Mouse (Mus musculus): ENCODE results near the gene Ipo9. TPM values are rescaled to one million over a fixed set of nuclear protein-coding genes. Genes with fewer than 3 reads are reported as not detected.

Ipo9 gene
- polyA plus RNA-seq, 1 experiment from 2014 or later, result 80.2 TPM

DNA sequence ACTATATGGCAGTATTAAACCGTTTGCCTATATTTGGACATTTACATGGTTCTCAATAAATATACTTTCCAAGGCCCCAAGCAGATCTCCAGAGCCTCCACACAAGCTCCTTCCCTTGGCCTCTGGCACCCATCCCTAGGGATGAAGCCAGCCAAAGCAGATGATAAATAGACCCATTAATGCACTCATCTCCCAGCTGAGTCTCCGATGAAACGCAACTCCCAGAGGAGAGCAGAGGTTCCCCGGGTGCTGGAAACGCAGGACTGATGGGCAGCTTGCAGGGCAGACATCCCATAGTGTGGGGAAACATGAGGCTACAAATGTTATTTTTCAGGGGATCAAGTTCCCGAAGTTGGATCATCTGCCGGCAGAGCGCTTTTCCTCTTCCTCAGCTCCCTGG is 88.4 kb downstream of the Ipo9 start:
- ATAC-seq (ENCODE audit: extremely low read depth, insufficient number of reproducible peaks, low FRiP score, low TSS enrichment), result no peak
- Histone ChIP-seq H3K4me3 (no peak overlapping the region), H3K4me1 (peaks cover 3% of the 10 kb centered on the region), H3K27ac (replicated peaks) (no peak overlapping the region), H3K4me2 (no peak overlapping the region), H3K9ac (no peak overlapping the region), H3K27me3 (replicated peaks) (peaks cover 8% of the 10 kb centered on the region; the same call in 1 of the 2 replicates), H3K9me3 (no peaks in the 10 kb centered on the region), H3K36me3 (no peaks in the 10 kb centered on the region)
- WGBS, result 76% methylated on average over 8 of the region's 8 CpGs

Small RNA genes lying within 50 kb of the gene (microRNA-seq; reads per million reads assigned to microRNA genes)
- 8.6 reads per million, percentile 24 among the genes with 10 or more reads in this experiment for gene Mir1231

Other genes starting within 250 kb of the Ipo9 start
- gene Elf3, start 171.9 kb downstream of the Ipo9 start, polyA plus RNA-seq (2015; fragmentation: Nextera tagmentation; extraction: Ambion mirVana), result 0.86 and 0.93 TPM in 2 replicates
- gene Rnpep, start 146.4 kb downstream of the Ipo9 start, polyA plus RNA-seq (2015; fragmentation: Nextera tagmentation; extraction: Ambion mirVana), result 52.8 and 57.5 TPM in 2 replicates
- 313 and 356 TPM in 2 replicates for gene Timm17a, start 116.7 kb downstream of the Ipo9 start, polyA plus RNA-seq (2015; fragmentation: Nextera tagmentation; extraction: Ambion mirVana)
- gene Lmod1, start 105.7 kb downstream of the Ipo9 start, polyA plus RNA-seq (2015; fragmentation: Nextera tagmentation; extraction: Ambion mirVana), result 1.2 and 1.4 TPM in 2 replicates
- gene Shisa4, start 55.3 kb downstream of the Ipo9 start, polyA plus RNA-seq (2015; fragmentation: Nextera tagmentation; extraction: Ambion mirVana), result 27.5 and 30.8 TPM in 2 replicates
- gene Nav1, start 176.8 kb upstream of the Ipo9 start, polyA plus RNA-seq (2015; fragmentation: Nextera tagmentation; extraction: Ambion mirVana), result 24.6 and 25.6 TPM in 2 replicates

All from heart, embryonic 13.5 days (tissue).